Mouse (Mus musculus) A20 (cell line): ENCODE data around the gene Fxyd6.
A peak's percentile ranks its signal among the peaks of the same experiment; 100 is the strongest.

Experiments
- DNase-seq: peaks from one replicate; pipeline ENCODE4 v3.0.0-alpha.2; 2011; ENCODE audit warnings: low read depth, low spot score

Gene Fxyd6

DNA sequence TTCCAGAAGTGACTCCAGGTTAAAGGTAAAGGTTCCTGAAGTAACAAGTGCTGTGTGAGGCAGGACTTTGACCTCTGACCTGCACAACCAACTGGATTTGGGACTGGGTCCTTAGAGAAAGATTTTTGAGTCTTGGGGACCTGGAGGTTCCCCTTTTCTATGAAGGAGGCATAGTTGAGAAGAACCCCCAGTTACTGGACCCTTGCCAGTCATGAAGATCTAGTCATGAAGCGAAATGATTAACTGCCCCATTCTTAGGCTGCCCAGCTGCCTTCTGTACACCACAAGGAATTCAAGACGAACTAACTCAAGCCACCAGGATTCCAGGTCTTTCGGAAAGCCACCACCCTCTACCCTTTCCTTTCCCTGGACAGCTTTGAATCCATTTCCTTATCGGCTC is 6.4 kb downstream of the Fxyd6 start:
- DNase-seq: no peak

GRCm38 (mm10) chr9:45376883-45377282 is 6.9 kb downstream of the Fxyd6 start:
- DNase-seq: no peak

- DNase-seq: no peak
Measured at GRCm38 (mm10) chr9:45380411-45381251, 10.6 kb downstream of the Fxyd6 start.

DNA sequence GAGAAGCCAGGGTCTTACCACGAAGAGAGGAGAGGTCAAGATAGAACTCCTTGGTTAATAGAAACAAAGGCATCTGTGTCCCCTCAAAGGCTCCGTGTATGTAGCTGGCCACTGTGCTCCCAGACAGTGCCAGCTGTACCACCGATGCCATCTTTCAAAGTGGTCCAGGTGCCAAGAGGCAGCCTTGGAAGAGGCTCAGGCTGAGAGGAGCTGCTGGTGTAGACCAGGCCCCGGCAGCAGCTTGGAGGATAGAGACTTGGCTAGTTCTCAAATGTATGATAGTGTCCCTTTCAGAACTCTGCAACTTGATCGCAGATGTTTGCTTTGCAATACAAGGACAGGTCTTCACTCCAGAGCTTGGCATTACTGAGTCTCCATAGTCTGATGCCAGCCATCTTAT is 12.4 kb downstream of the Fxyd6 start:
- no peak for DNase-seq

DNA sequence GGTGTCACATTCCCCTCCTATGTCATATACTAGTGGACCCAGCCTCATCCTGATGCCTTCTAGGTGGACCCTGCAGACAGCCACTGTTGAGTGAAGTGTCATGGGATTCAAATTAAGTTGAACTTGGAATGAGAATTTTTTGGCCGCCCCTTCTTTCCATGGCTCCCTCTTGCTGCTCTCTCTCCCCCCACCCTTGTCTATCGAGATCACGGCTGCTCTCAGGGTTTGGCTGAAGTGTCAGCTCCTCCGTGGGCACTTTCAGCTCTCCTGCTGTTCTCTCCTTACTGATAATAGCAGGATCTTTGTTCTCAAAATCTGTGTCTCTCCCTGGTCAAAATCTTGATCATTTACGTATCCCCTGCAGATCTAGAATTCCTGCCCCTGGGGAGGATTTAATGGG is 12.8 kb downstream of the Fxyd6 start:
- DNase-seq: no peak

DNA sequence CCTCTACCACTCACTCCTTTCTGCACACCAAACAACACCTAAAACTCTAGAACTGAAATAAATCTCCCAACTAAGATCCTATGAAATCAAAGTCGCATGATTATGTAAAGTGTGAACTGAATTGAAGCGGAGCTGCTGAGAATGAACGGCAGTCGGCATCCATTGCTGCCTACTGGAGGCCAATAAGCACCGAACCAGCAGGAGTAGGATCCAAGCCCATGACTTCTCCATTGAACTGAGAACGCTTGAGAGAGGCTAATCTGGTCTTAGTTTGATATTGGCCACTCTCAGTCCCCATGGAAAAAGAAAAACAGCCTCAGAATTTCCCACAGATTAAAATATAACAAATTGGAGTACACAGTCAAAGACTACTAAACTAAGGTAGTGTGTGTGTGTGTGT is 13.9 kb downstream of the Fxyd6 start:
- no peak for DNase-seq

GRCm38 (mm10) chr9:45386698-45387097 is 16.7 kb downstream of the Fxyd6 start:
- DNase-seq: no peak

DNA sequence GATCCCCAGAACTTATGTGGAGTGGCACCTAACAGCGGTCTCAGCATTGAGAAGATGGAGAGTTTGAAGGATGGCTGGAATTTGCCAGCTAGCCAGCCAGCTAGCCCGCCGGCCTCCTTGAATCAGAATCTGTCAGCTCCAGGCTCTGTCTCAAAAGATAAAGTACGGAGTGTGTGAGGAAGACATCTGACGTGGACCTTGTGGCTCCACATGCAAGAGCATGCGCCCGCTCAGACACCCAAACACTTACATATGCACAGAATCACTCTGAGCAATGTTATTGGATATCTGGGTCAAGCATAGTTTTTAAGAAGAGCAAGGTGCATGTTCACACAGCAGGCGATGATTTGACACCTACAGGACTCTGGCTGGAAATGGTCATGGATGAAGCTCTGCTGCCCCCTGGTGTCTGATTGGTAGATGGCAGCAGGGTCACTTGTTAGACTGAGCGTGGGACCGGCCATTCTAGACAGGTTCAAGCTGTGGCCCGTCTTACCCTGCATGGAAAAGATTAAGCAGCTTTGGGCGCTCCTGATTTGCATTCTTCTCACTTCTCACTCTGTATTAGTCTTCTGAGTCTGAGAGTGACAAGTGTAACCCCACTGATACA is 18.5 kb downstream of the Fxyd6 start:
- DNase-seq: peak; percentile 82

DNA sequence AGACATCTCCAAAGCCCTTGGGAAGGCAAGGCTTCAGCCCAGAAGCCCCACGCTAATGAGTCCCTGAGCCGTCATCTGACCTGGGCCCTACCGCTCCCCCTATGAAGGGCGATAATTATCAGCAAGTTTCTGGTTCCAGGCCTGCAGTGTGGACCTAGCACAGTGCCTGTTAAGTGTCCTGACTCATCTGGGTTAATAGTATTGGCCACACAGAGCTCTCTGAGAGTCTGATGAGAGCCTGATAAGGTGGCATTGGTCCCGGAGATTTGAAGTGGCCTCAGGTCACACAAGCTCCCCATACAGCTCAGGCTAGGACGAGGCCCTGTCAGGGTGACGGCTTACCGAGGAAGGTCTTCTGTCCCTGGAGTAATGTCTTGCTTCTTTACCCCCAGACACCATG is 19.6 kb downstream of the Fxyd6 start:
- no peak for DNase-seq

DNA sequence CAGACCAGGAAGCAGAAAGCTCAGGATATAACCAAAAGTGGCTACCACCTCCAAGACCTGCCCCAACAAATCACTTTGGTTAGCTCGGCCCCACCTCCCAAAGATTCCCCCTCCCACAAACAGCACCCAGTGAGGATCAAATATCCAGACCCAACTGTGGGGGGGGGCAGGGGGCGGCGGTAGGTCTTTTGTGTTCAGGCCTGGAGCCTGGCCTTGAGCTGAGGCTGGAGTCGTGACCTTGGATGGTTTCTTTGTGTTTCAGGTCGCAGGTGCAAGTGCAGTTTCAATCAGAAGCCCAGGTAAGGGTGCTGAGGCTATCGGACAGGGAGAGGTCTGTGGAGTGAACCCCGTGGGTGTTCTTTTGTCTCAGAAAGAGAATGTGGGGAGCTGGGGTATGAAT is 21.3 kb downstream of the Fxyd6 start:
- DNase-seq: no peak

GRCm38 (mm10) chr9:45395218-45395617 is 25.2 kb downstream of the Fxyd6 start:
- DNase-seq: no peak

DNA sequence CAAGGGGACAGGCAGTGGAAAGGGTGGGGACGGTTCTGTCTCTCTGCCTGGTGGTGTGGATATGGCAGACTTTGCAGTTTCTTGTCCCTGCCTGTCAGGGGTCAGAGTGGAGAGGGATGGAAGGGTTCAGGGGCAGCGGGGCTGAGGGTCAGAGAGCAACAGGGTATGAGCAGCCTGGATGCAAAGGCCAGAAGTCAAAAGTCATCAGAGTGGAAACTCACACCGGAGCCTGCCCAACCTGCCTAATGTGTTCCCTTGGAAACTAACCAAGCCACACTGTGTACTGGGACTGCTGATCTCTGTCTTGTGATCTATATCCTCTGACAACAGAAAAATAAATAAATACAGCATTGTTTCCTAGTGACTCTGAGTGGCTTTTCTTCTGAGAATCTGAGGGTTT is 25.8 kb downstream of the Fxyd6 start:
- DNase-seq: no peak

DNA sequence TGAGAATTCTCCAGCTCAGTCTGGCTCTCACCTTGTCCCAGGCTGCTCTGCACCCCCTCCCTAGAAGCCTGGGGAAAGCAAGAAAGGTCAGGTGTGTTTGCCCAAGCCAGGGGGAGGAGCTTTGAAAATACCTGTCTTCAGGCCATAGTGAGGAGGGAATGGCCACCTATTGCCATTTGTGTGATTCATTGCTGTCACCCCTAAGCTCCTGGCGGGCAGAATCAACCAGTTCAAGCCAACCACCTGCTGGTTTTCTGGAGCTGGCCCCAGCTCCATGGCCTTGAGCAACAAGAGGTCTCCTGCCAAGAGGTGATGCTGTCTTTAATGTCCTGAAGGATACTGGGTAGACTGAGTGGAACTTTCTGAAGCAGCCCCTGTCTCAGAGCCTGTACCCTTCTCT is 28.4 kb downstream of the Fxyd6 start:
- no peak for DNase-seq

DNA sequence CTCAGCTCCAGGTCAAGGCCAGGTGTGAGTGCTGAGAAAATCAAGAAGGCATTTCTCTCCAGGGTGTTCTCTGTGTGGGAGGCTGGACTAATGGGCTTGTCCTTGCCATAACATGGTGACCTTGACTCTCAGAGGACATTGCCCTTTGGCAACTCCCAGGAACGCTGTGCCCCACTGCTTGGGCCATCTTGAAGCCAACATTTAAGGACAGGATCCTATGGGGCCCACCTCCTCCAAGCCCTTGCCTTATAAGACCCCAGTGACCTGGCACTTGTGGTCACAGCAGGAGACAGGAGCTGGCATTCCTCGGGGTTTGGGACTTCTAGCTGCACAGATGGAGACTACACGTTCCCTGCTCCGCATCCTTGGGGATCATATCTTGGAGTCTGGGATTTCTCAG is 29.4 kb downstream of the Fxyd6 start, which contains the start of gene Fxyd2:
Gene Fxyd2 (plus strand): TSS at position 236 of the 400 bp plus-strand sequence.
- DNase-seq: no peak

DNA sequence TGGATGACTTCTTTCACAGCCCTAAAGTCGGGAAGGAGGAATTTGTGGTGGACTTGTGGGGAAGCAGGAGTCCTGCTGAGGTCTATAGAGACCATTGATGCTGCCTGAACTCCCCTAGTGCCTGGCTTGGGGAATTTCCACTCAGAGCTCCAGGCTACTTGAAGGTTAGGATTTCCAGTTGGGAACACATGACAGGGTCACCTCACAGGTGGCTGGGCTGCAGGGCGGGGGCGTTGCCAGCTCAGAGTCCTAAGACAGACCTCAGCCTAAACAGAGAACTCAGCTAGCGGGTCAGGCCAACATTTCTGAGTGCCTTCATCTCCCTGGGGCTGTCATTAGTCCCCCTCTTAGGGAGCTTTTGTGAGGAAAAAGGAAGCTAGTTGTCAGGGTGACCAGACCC is 31.9 kb downstream of the Fxyd6 start:
- no peak for DNase-seq

DNA sequence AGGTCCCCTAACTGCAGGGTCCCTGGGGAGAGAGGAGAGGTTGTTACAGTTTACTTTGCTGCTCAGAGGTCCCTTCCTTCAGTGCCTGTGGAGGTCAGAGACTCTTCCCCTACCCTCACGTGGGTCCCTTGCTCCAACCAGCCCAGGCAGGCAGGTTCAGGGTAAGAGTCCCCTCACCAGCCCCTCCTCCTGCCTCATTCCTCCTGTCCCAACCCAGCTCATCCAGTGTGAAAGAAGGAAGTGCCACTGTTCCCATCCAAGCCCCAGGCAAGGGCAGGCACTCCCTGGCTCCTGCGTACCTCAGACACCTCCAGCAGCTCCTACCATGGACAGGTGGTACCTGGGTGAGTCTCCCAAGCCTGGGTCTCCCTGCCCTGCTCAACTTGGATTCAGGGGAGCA is 33.0 kb downstream of the Fxyd6 start:
- DNase-seq: no peak

GRCm38 (mm10) chr9:45405694-45406093 is 35.7 kb downstream of the Fxyd6 start:
- DNase-seq: peak; percentile 29

- DNase-seq: no peak
Measured at GRCm38 (mm10) chr9:45406808-45407207, 36.8 kb downstream of the Fxyd6 start.

- peak; percentile 26 for DNase-seq
Measured at GRCm38 (mm10) chr9:45407706-45408675, 38.0 kb downstream of the Fxyd6 start.

- DNase-seq: no peak
Measured at GRCm38 (mm10) chr9:45410193-45410592, 40.2 kb downstream of the Fxyd6 start.

DNA sequence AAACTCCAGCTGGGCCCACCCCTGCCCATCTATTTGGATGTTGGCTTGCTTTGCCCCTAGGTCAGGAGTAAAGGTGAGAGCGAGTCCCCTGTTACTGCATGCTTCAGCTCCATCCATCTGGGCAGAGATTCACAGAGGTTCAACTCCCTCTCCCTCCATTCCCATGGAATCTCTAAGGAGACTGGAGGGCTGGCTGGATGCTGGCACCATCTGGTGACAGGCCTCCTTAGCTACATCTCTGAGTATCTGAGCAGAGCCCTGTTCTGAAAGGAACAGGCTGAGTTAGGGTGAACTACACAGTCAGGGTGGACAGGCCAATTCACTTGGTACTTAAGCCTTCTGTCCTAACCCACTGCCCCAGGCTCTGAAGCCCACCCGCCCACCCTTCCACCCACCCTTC is 40.6 kb downstream of the Fxyd6 start:
- no peak for DNase-seq

- DNase-seq: no peak
Measured at GRCm38 (mm10) chr9:45411111-45411510, 41.1 kb downstream of the Fxyd6 start.
